Mouse (Mus musculus): ENCODE data around the gene Bub1b.
"Not testable (repeated sequence)": the region's sequence is repeated elsewhere in the genome, so short reads cannot be mapped to it uniquely, and the experiment has no call there.

Gene Bub1b

GRCm38 (mm10) chr2:118597673-118598568 lies at the start of gene Bub1b:
Gene Bub1b (plus strand): TSS chr2:118598211.
- peak; percentile 97 for DNase-seq

- peak; percentile 72 for DNase-seq
Observed at GRCm38 (mm10) chr2:118548421-118549221, 49.4 kb upstream of the Bub1b start.

GRCm38 (mm10) chr2:118549507-118550473 lies 48.2 kb upstream of the Bub1b start, which contains the start of gene Bmf:
Gene Bmf (minus strand): TSS chr2:118549687.
- peak; percentile 98 for DNase-seq

GRCm38 (mm10) chr2:118551606-118552005 lies 46.4 kb upstream of the Bub1b start:
- no peak for DNase-seq

- not testable (repeated sequence) for DNase-seq
Observed at GRCm38 (mm10) chr2:118554356-118554990, 43.5 kb upstream of the Bub1b start.

GRCm38 (mm10) chr2:118558426-118558825 lies 39.6 kb upstream of the Bub1b start:
- no peak for DNase-seq

GRCm38 (mm10) chr2:118562015-118562414 lies 36.0 kb upstream of the Bub1b start:
- no peak for DNase-seq

- no peak for DNase-seq
Observed at GRCm38 (mm10) chr2:118562431-118562830, 35.6 kb upstream of the Bub1b start.

- DNase-seq = no peak
Observed at GRCm38 (mm10) chr2:118567179-118567578, 30.8 kb upstream of the Bub1b start.

GRCm38 (mm10) chr2:118570939-118571338 lies 27.1 kb upstream of the Bub1b start:
- DNase-seq = no peak

- no peak for DNase-seq
Observed at GRCm38 (mm10) chr2:118572183-118572836, 25.7 kb upstream of the Bub1b start.

- DNase-seq = no peak
Observed at GRCm38 (mm10) chr2:118573135-118573534, 24.9 kb upstream of the Bub1b start.

GRCm38 (mm10) chr2:118586013-118586412 lies 12.0 kb upstream of the Bub1b start:
- DNase-seq = no peak

GRCm38 (mm10) chr2:118587686-118588085 lies 10.3 kb upstream of the Bub1b start:
- DNase-seq = no peak

GRCm38 (mm10) chr2:118591083-118591482 lies 6.9 kb upstream of the Bub1b start:
- no peak for DNase-seq

- DNase-seq = peak; percentile 6
Observed at GRCm38 (mm10) chr2:118599087-118599486, 1.1 kb downstream of the Bub1b start.

GRCm38 (mm10) chr2:118601599-118602263 lies 3.7 kb downstream of the Bub1b start:
- no peak for DNase-seq

- DNase-seq = no peak
Observed at GRCm38 (mm10) chr2:118604091-118604490, 6.1 kb downstream of the Bub1b start.

- peak; percentile 48 for DNase-seq
Observed at GRCm38 (mm10) chr2:118606032-118606431, 8.0 kb downstream of the Bub1b start.

GRCm38 (mm10) chr2:118606976-118607375 lies 9.0 kb downstream of the Bub1b start:
- no peak for DNase-seq

- no peak for DNase-seq
Observed at GRCm38 (mm10) chr2:118618013-118618412, 20.0 kb downstream of the Bub1b start.

All from embryo, embryonic 11 days (tissue).